Mouse (Mus musculus) hindbrain, embryonic 16.5 days (tissue): ENCODE results near the gene Rora. TPM values are rescaled to one million over a fixed set of nuclear protein-coding genes. Genes with fewer than 3 reads are reported as not detected.
A peak's percentile ranks its signal among the peaks of the same experiment; 100 is the strongest.

ENCODE experiments used
- ATAC-seq: fragments of 200-750 bp; cut with Nextera tagmentation; 2 replicates; pipeline ENCODE4 v1.8.0; 2017; ENCODE audit warnings: moderate TSS enrichment, moderate library complexity
- H3K27ac ChIP-seq: fragments of 300-500 bp; sonication (generic); 2 replicates; pipeline ENCODE4 v1.5.1; 2014; ENCODE audit warnings: low read depth, mild to moderate bottlenecking, control low read depth, low read length, moderate library complexity
- H3K27me3 ChIP-seq: fragments of 300-500 bp; sonication (generic); replicated peaks from 2 replicates; pipeline ENCODE4 v1.6.1; 2014; ENCODE audit warnings: low read length; ENCODE audit not compliant: control insufficient read depth, insufficient read depth
- H3K36me3 ChIP-seq: fragments of 300-500 bp; sonication (generic); 2 replicates; pipeline ENCODE4 v1.6.1; 2014; ENCODE audit warnings: mild to moderate bottlenecking, low read length, moderate library complexity, mixed read lengths; ENCODE audit not compliant: control insufficient read depth, insufficient read depth
- H3K4me1 ChIP-seq: fragments of 300-500 bp; sonication (generic); 2 replicates; pipeline ENCODE4 v1.6.1; 2014; ENCODE audit warnings: low read depth, low read length; ENCODE audit not compliant: control insufficient read depth, insufficient read depth
- H3K4me2 ChIP-seq: fragments of 300-500 bp; sonication (generic); 2 replicates; pipeline ENCODE4 v1.6.1; 2014; ENCODE audit warnings: mild to moderate bottlenecking, low read length, control low read depth, moderate library complexity
- H3K4me3 ChIP-seq: fragments of 300-500 bp; sonication (generic); 2 replicates; pipeline ENCODE4 v1.5.1; 2014; ENCODE audit warnings: mild to moderate bottlenecking, low read length, control low read depth, moderate library complexity
- H3K9ac ChIP-seq: fragments of 300-500 bp; sonication (generic); 2 replicates; pipeline ENCODE4 v1.6.1; 2014; ENCODE audit warnings: low read depth, mild to moderate bottlenecking, control low read depth, low read length, moderate library complexity
- H3K9me3 ChIP-seq: fragments of 300-500 bp; sonication (generic); 2 replicates; pipeline ENCODE4 v1.6.1; 2014; ENCODE audit warnings: mild to moderate bottlenecking, low read length, moderate library complexity; ENCODE audit not compliant: control insufficient read depth
- WGBS: fragments of 180-500 bp; shearing (Covaris S2); extraction: QIAGEN DNeasy Blood & Tissue Kit; methylation state at CpG from one replicate; pipeline ENCODE4 v1.1.7; 2014; 5-methylcytosine and 5-hydroxymethylcytosine counted together
- polyA plus RNA-seq: library from polyadenylated mRNA; unstranded; fragments of >200 nt; fragmentation: Nextera tagmentation; extraction: Ambion mirVana; gene quantifications from 2 replicates; pipeline ENCODE4 v1.2.1, GENCODE M21; 2015

Gene Rora
- polyA plus RNA-seq, 1 experiment from 2014 or later = 38.3 TPM

DNA sequence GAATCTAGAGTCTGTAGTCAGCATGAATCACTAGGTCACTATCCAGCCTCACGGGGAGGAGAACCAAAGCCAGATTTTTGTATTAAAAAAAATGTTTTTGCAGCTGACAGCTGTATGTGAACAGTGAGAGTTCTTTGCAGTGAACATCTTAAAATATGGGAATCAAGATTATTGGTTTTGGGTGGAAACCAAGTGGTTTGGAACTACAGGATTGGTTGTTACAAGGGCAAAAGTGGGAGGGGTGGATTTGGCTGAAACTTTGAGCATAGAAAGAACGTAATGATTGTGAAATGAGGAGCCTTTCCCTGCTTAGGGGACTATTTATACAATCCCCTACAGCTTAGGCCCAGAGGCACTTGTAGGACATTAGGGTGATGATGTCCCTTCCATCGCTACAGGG is 173.9 kb downstream of the Rora start:
- H3K27ac ChIP-seq = no peak overlapping the region
- no peak overlapping the region for H3K9ac ChIP-seq
- no peak overlapping the region for H3K4me3 ChIP-seq
- H3K4me2 ChIP-seq = no peak overlapping the region
- no peak for ATAC-seq
- H3K9me3 ChIP-seq = no peaks in the 10 kb centered on the region
- H3K27me3 ChIP-seq = no peaks in the 10 kb centered on the region
- no peaks in the 10 kb centered on the region for H3K4me1 ChIP-seq
- no peaks in the 10 kb centered on the region for H3K36me3 ChIP-seq
- WGBS = 87% methylated on average over 3 of the region's 3 CpGs

DNA sequence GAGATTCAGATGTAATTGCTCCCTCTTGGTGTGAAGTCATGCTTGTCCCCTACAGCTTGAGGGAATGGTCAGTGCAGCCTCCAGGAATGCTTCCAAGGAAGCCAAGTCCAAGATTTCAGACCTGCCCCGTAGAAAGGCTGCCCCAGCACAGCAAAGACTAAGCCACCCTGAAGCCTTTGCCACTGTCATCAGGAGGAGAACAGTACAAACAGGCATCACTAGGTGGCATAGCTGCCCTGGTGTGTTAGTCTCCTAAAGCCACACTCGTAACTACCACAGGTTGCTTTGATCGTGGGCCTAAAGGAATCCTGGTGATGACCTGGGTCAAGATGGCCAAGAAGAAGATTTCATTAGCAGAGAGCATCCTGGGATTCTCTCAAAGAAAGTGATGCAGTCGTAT is 176.3 kb downstream of the Rora start:
- 68% methylated on average over 4 of the region's 4 CpGs for WGBS
- no peak for ATAC-seq
- H3K27ac ChIP-seq = no peak overlapping the region
- H3K4me3 ChIP-seq = no peak overlapping the region
- H3K36me3 ChIP-seq = no peaks in the 10 kb centered on the region
- no peak overlapping the region for H3K9ac ChIP-seq
- no peak overlapping the region for H3K4me2 ChIP-seq
- H3K27me3 ChIP-seq = no peaks in the 10 kb centered on the region
- H3K9me3 ChIP-seq = no peaks in the 10 kb centered on the region
- H3K4me1 ChIP-seq = 0 out of 2 replicates have a peak, but pooled peaks cover 1% of the 10 kb centered on the region

DNA sequence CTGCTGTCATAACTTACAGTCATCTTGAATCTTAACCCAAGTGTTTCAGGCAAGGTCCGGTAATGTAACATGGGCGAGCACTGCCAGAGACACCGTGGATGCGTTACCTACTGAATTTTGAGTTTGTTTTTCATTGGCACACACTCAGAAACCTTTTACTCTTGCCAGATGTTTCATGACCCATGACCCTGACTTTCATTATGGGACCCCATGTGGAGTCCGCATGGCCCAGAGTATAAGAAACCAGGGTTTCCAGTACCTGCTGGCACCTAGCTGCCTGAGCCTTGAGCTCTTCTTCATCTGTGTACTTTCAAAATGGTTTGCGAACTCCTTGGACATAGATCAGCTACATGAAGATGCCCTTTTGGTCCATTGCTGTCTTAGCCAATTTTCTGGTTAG is 179.7 kb downstream of the Rora start:
- Histone ChIP-seq H3K4me3 (no peak overlapping the region), H3K9me3 (no peaks in the 10 kb centered on the region), H3K4me2 (no peak overlapping the region), H3K27ac (no peak overlapping the region), H3K27me3 (no peaks in the 10 kb centered on the region), H3K36me3 (no peaks in the 10 kb centered on the region), H3K4me1 (0 out of 2 replicates have a peak, but pooled peaks cover 2% of the 10 kb centered on the region), H3K9ac (no peak overlapping the region)
- ATAC-seq = no peak
- WGBS = 88% methylated on average over 6 of the region's 6 CpGs

DNA sequence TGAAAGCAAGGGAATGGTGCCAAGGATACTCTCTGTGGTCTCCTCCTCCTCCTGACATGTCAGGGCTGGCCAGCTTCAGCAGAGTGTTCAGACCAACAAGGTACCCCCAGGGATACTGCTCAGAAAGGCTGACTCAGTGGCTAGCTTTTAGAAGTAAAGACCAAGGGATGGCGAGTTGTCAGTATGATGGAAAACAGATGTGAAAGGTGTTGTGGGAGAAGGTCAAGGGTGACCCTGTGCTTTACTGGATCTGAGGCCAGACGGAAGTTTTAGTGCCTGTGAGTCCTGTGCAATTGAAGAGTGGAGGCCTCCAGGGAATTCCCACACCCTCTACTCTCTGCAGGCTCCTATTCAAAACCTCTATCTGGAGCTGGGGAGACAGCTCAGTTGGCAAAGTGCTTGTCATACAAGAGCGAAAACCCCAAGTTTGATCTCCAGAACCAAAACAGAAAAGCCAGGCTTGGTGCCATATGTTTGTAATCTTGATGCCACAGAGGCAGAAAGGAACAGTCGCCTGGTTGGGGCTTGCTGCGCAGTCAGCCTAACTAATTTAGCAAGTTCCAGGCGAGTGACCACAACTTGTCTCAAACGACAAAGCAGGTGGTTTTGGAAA is 181.6 kb downstream of the Rora start:
- Histone ChIP-seq H3K4me2 (no peak overlapping the region), H3K4me3 (no peak overlapping the region), H3K27me3 (no peaks in the 10 kb centered on the region), H3K4me1 (0 out of 2 replicates have a peak, but pooled peaks cover 2% of the 10 kb centered on the region), H3K9me3 (no peaks in the 10 kb centered on the region), H3K36me3 (no peaks in the 10 kb centered on the region), H3K9ac (no peak overlapping the region), H3K27ac (no peak overlapping the region)
- ATAC-seq = no peak
- 75% methylated on average over 7 of the region's 7 CpGs for WGBS

DNA sequence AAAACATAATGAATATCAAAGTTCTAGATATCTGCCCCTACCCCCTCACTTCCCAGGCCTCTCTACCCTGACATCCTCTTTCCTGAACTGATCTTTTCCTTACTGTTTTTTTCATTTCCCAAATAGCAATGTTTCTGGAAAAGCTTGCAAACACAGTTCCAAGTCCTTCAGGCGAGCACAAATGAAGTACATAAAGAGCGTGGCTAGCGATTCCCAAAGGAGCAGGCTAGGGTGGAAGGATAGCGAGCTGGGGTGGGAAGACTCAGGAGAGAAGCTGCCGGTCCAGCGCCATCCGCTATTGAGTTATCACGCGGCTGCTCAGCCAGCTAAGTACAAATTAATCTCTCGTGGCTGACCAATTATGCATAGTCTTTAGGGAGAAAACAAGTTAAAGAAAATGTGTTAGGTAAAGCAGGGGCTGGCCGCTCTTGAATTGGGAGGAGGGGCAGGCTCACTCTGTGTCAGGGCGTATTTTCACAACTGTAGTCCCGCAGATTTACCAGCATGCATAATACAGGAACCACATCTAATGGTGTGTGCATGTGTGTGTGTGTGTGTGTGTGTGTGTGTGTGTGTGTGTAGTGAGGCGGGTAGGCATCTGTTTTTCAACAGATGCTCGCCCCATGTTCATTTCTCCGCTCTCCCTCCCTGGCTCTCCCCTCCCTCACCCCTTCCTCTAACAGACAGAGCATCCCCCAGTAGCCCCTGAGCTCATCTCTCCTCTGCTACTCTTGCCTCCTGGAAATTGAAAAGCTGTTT is 188.7 kb downstream of the Rora start:
- ATAC-seq = peak; percentile 74
- H3K4me2 ChIP-seq = peak overlapping the region; percentile 39
- H3K27ac ChIP-seq = no peak overlapping the region
- H3K4me1 ChIP-seq = peaks cover 11% of the 10 kb centered on the region
- H3K4me3 ChIP-seq = no peak overlapping the region
- H3K9me3 ChIP-seq = no peaks in the 10 kb centered on the region
- H3K27me3 ChIP-seq = no peaks in the 10 kb centered on the region
- H3K36me3 ChIP-seq = no peaks in the 10 kb centered on the region
- H3K9ac ChIP-seq = no peak overlapping the region
- WGBS = 28% methylated on average over 16 of the region's 16 CpGs

DNA sequence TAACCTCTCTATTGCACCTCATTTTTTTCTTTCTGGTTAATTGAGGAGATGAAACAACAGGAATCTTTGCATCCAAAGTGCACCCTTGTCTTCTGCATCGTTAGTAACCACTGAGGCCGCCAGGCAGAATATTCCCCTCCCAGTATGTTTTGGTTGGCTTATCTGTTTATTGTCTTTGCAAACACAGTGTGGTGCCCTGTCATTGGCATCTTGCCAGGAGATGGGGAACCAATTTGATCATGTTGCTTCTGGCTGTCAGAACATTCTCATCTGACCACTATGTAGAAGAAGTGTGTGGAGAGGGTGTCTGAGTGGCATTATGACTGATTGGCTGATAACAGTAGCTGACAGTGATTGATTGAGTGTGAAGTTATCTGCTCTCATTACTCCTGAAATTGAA is 192.0 kb downstream of the Rora start:
- Histone ChIP-seq H3K9ac (no peak overlapping the region), H3K4me3 (no peak overlapping the region), H3K9me3 (no peaks in the 10 kb centered on the region), H3K36me3 (no peaks in the 10 kb centered on the region), H3K4me2 (no peak overlapping the region), H3K27me3 (no peaks in the 10 kb centered on the region), H3K4me1 (peaks cover 11% of the 10 kb centered on the region), H3K27ac (no peak overlapping the region)
- 33% methylated on average over 2 of the region's 2 CpGs for WGBS
- peak; percentile 40 for ATAC-seq

DNA sequence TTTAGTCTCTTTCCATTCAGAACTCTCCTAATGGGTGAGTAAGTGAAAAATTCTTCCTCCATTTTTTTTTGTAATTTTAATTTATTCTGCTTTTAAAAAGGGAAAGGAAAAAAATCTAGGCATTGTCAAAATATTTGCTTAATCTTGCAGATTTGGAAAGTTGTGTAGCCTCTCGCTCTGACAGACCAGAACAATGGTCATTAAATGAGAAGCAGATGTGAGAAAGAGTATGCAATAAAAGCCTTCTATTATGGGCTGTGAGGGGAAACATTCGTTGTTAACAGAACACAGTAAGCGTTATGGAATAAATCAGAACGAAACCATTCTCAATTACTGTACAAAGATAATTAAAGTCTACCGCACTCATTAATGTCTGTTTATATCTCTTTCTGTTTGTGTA is 196.7 kb downstream of the Rora start:
- Histone ChIP-seq H3K27ac (no peak overlapping the region), H3K36me3 (no peaks in the 10 kb centered on the region), H3K9me3 (no peaks in the 10 kb centered on the region), H3K4me1 (peaks cover 4% of the 10 kb centered on the region; the same call in 1 of the 2 replicates), H3K27me3 (no peaks in the 10 kb centered on the region), H3K9ac (no peak overlapping the region), H3K4me3 (no peak overlapping the region), H3K4me2 (no peak overlapping the region)
- 62% methylated on average over 5 of the region's 5 CpGs for WGBS
- no peak for ATAC-seq

DNA sequence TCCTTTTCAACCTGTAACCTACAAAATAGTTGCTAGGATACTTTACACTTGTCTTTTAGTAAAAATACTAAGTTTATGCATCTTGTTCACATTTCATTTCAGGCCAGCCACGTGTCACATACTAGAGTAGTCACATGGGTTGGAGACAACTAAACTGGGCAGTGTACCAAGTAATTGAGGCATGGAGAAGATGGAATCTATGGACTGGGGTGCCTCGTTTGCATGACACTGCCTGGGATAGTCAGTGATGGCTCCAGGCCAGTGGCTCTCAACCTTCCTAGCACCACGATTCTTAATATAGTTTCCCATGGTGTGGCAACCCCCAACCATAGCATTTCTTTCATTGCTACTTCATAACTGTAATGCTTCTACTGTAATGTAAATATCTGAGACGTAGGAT is 198.6 kb downstream of the Rora start:
- ATAC-seq = no peak

DNA sequence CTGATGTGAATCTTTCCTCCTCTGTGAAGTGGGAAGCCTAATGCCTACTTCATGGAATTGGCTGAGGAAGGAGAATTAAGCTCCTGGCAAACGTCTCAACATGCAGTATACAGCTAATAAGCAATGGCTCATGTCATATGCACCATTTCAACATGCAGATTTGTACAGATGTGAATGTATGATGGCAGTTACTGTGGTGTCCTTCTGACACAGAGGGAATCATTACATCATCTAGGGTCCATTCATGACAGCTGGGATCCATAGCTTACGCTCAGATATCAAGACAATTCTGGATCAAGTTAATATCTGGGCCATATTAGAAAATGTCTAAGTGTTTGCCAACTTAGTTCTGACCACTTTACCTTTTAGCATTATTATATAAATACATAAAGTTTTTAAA is 199.3 kb downstream of the Rora start:
- Histone ChIP-seq H3K4me1 (no peaks in the 10 kb centered on the region), H3K4me3 (no peak overlapping the region), H3K27me3 (no peaks in the 10 kb centered on the region), H3K9ac (no peak overlapping the region), H3K27ac (no peak overlapping the region), H3K4me2 (no peak overlapping the region), H3K9me3 (no peaks in the 10 kb centered on the region), H3K36me3 (no peaks in the 10 kb centered on the region)
- ATAC-seq = no peak
- 80% methylated on average over 2 of the region's 2 CpGs for WGBS

More for the DNA sequence above, 198.6 kb downstream of the Rora start:
- Histone ChIP-seq H3K4me3 (no peak overlapping the region), H3K9ac (no peak overlapping the region), H3K27ac (no peak overlapping the region), H3K9me3 (no peaks in the 10 kb centered on the region), H3K27me3 (no peaks in the 10 kb centered on the region), H3K4me1 (no peaks in the 10 kb centered on the region), H3K36me3 (no peaks in the 10 kb centered on the region), H3K4me2 (no peak overlapping the region)
- 45% methylated on average over 4 of the region's 4 CpGs for WGBS
